Mouse (Mus musculus) brain, adult 10 weeks (tissue): ENCODE measurements around the gene 4930572O03Rik. TPM values are rescaled to one million over a fixed set of nuclear protein-coding genes. Genes with fewer than 3 reads are reported as not detected.

ENCODE experiments used
- polyA plus RNA-seq: library from polyadenylated mRNA; stranded (reverse); fragments of 350-450 nt; fragmentation: Illumina TruSeq; extraction: RNeasy Lipid Tissue Mini Kit (QIAGEN cat#74804); gene quantifications from one replicate; pipeline ENCODE4 v1.2.3, GENCODE M21; 2015; ENCODE audit warnings: low read depth, low replicate concordance

4930572O03Rik gene
- not detected for polyA plus RNA-seq

DNA sequence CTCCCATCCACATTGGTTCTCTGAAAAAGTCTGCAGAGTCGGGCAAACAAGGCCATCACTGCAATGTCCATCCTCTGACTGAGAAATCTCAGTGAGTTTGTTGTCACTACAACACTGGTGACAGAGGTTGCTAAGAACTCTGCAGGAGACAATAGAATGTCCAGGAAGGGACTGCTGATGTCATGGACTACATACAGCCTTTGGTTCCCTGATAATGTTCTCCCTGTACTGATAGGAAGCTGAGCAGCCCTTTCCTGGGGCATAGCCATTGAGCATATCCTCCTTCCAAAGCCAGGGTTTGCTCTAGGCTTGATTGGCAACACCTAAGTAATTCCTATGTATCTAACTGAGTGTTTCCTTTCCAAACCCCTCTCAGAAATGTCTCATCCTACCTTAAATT lies at the start of gene 4930572O03Rik:
TSS of gene 4930572O03Rik (minus strand) at position 101 of the 400 bp plus-strand sequence.

DNA sequence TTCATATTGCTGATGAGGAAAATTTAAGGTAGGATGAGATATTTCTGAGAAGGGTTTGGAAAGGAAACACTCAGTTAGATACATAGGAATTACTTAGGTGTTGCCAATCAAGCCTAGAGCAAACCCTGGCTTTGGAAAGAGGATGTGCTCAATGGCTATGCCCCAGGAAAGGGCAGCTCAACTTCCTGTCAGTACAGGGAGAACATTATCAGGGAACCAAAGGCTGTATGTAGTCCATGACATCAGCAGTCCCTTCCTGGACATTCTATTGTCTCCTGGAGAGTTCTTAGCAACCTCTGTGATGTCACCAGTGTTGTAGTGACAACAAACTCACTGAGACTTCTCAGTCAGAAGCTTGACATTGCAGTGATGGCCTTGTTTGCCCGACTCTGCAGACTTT lies 38.1 kb downstream of the 4930572O03Rik start, which contains the start of gene Speer4d:
TSS of gene Speer4d (plus strand) at position 301 of the 400 bp plus-strand sequence.

Other genes with a start within 250 kb of the 4930572O03Rik start
- gene Gm21149, start 180.5 kb downstream of the 4930572O03Rik start, polyA plus RNA-seq: 1.2 TPM
- gene Gm21190, start 127.8 kb downstream of the 4930572O03Rik start, polyA plus RNA-seq: not detected
- not detected for gene Gm21083, start 79.7 kb downstream of the 4930572O03Rik start, polyA plus RNA-seq
- not detected for gene Speer4d, start 38.0 kb downstream of the 4930572O03Rik start, polyA plus RNA-seq
- gene Speer4c, start 57.2 kb upstream of the 4930572O03Rik start, polyA plus RNA-seq: not detected